Mouse (Mus musculus): ENCODE measurements around the gene Slc26a9. TPM values are rescaled to one million over a fixed set of nuclear protein-coding genes. Genes with fewer than 3 reads are reported as not detected.
"Not testable (repeated sequence)": the region's sequence is repeated elsewhere in the genome, so short reads cannot be mapped to it uniquely, and the experiment has no call there.

Slc26a9 gene
- polyA plus RNA-seq, 1 experiment from 2014 or later = 0.62 TPM

DNA sequence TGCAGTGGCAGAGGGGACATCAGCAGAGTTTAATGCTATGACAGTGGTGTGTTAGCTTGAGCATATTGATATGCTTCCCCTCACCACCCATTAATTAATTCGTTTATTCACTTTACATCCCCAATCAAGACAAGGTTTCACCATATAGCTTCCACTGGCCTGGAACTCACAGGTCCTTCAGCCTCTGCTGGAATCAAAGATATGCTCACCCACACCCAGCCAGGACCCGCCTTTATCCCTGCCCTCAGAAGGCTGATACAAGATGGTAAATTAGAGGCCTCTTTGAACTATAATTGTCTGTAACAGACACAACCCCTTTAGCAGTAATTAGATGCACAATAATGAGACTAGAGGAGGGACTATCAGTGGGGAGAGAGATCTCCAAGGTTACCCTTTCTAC lies 65.8 kb downstream of the Slc26a9 start:
- H3K36me3 ChIP-seq (ENCODE audit: control insufficient read depth, insufficient read depth, low read length) = no peaks in the 10 kb centered on the region
- no peak overlapping the region for H3K4me2 ChIP-seq (replicated peaks; ENCODE audit: low read depth, low read length)
- no peaks in the 10 kb centered on the region for H3K4me1 ChIP-seq (ENCODE audit: control insufficient read depth, insufficient read depth, low read length)
- WGBS = 74% methylated on average over 2 of the region's 2 CpGs
- H3K4me3 ChIP-seq (ENCODE audit: low read length) = no peak overlapping the region
- no peaks in the 10 kb centered on the region for H3K9me3 ChIP-seq (ENCODE audit: control insufficient read depth, low read length)
- H3K27me3 ChIP-seq (ENCODE audit: control insufficient read depth, insufficient read depth, low read length) = no peaks in the 10 kb centered on the region
- H3K27ac ChIP-seq (ENCODE audit: low read depth, low read length) = no peak overlapping the region
- no peak overlapping the region for H3K9ac ChIP-seq (ENCODE audit: low read depth, low read length)
- ATAC-seq (ENCODE audit: low FRiP score, low TSS enrichment) = no peak

DNA sequence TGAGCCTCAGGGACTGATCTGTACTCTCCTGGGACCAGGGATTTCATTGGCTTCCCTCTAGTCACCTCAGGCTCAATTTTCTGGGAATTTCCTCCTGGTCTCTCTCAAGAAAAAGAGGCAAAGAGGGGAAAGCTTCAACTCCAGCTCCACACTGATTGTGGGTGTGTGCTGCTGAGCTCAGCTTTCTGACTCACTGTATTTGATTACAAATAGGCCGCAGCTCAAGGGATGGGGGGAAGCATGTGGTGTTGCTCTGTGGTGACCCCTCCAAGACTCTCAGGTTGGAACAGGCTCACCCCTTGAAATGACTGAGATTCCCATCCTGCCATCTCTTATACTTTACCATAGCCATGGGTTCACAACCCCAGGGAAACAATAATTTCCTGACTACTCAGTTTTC lies 67.6 kb downstream of the Slc26a9 start:
- Histone ChIP-seq H3K9ac (ENCODE audit: low read depth, low read length) (no peak overlapping the region), H3K9me3 (ENCODE audit: control insufficient read depth, low read length) (no peaks in the 10 kb centered on the region), H3K4me1 (ENCODE audit: control insufficient read depth, insufficient read depth, low read length) (no peaks in the 10 kb centered on the region), H3K4me3 (ENCODE audit: low read length) (no peak overlapping the region), H3K27ac (ENCODE audit: low read depth, low read length) (no peak overlapping the region), H3K27me3 (ENCODE audit: control insufficient read depth, insufficient read depth, low read length) (no peaks in the 10 kb centered on the region), H3K4me2 (replicated peaks; ENCODE audit: low read depth, low read length) (no peak overlapping the region), H3K36me3 (ENCODE audit: control insufficient read depth, insufficient read depth, low read length) (no peaks in the 10 kb centered on the region)
- 71% methylated on average over 1 of the region's 1 CpGs for WGBS
- ATAC-seq (ENCODE audit: low FRiP score, low TSS enrichment) = no peak

DNA sequence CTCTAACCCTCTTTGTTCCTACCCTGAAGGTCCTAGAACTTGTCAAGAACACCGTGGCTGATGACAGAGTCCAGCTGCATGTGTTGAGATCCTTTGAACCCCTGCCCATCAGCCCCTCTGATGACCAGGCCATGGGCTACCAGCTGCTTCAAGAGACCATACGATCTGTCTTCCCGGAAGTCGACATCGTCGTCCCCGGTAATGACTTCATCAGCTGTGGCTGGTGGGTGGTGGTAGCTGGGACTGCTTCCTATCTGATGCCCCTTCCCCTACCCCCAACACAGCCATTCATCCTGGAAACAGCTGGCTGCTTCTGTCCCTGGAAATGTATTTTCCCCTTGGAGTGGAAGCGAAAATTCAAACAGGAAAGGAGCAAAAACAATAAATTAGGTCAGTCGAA lies 68.2 kb downstream of the Slc26a9 start:
- Histone ChIP-seq H3K36me3 (ENCODE audit: control insufficient read depth, insufficient read depth, low read length) (no peaks in the 10 kb centered on the region), H3K27ac (ENCODE audit: low read depth, low read length) (no peak overlapping the region), H3K4me3 (ENCODE audit: low read length) (no peak overlapping the region), H3K4me1 (ENCODE audit: control insufficient read depth, insufficient read depth, low read length) (no peaks in the 10 kb centered on the region), H3K9ac (ENCODE audit: low read depth, low read length) (no peak overlapping the region), H3K9me3 (ENCODE audit: control insufficient read depth, low read length) (no peaks in the 10 kb centered on the region), H3K4me2 (replicated peaks; ENCODE audit: low read depth, low read length) (no peak overlapping the region), H3K27me3 (ENCODE audit: control insufficient read depth, insufficient read depth, low read length) (no peaks in the 10 kb centered on the region)
- WGBS = 51% methylated on average over 9 of the region's 9 CpGs
- ATAC-seq (ENCODE audit: low FRiP score, low TSS enrichment) = no peak

DNA sequence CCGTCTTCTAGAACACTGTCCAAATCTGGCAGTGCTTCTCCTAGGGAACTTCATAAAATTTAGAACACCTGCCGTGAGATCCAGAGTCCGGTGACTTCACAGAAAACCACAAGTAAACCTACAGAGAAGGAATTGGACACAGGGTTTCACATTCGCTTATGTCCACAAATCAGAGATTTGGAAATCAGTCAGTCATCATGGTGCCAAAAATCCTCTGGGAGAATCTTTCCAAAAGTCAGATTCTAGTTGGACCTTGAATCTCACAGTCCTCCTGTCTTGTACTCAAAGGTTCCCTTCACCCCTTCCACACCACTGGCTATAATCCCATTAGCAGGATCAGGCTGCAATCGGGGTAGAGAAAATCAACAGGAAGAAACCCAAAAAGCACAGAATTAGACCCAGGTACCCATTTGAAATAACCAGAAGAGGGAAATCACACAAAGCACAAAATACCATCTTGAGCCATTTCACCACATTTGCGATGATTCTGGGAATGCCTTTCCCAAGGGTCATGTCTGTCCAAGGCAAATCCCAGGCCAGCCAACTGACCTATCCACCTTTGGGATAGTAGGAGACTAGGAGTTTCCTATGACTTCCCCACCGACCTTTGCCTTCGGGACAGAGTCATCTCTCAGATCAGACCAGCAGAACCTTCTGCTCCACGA lies 68.9 kb downstream of the Slc26a9 start:
- H3K27me3 ChIP-seq (ENCODE audit: control insufficient read depth, insufficient read depth, low read length) = no peaks in the 10 kb centered on the region
- H3K36me3 ChIP-seq (ENCODE audit: control insufficient read depth, insufficient read depth, low read length) = no peaks in the 10 kb centered on the region
- no peak overlapping the region for H3K27ac ChIP-seq (ENCODE audit: low read depth, low read length)
- no peak overlapping the region for H3K4me2 ChIP-seq (replicated peaks; ENCODE audit: low read depth, low read length)
- H3K4me1 ChIP-seq (ENCODE audit: control insufficient read depth, insufficient read depth, low read length) = no peaks in the 10 kb centered on the region
- no peak overlapping the region for H3K4me3 ChIP-seq (ENCODE audit: low read length)
- WGBS = 89% methylated on average over 9 of the region's 9 CpGs
- no peak overlapping the region for H3K9ac ChIP-seq (ENCODE audit: low read depth, low read length)
- ATAC-seq (ENCODE audit: low FRiP score, low TSS enrichment) = no peak
- no peaks in the 10 kb centered on the region for H3K9me3 ChIP-seq (ENCODE audit: control insufficient read depth, low read length)

DNA sequence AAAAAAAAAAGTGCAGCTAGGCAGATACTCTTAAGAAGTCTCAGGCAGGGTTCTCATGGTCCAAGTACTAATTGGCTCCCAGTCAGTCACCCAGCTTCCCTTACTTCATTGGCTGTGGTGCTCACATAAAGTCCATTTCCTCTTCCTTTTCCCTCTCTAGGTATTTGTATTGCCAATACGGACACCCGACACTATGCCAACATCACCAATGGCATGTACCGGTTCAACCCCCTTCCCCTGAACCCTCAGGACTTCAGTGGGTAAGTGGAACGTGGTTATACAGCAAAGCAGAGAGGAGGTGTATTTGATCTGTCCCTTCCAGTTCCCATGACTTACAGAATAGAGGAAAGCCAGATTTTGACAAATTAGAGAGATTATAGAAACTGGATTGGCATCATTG lies 69.9 kb downstream of the Slc26a9 start:
- ATAC-seq (ENCODE audit: low FRiP score, low TSS enrichment) = no peak
- Histone ChIP-seq H3K4me3 (ENCODE audit: low read length) (no peak overlapping the region), H3K36me3 (ENCODE audit: control insufficient read depth, insufficient read depth, low read length) (no peaks in the 10 kb centered on the region), H3K9ac (ENCODE audit: low read depth, low read length) (no peak overlapping the region), H3K9me3 (ENCODE audit: control insufficient read depth, low read length) (no peaks in the 10 kb centered on the region), H3K4me2 (replicated peaks; ENCODE audit: low read depth, low read length) (no peak overlapping the region), H3K27ac (ENCODE audit: low read depth, low read length) (no peak overlapping the region), H3K27me3 (ENCODE audit: control insufficient read depth, insufficient read depth, low read length) (no peaks in the 10 kb centered on the region), H3K4me1 (ENCODE audit: control insufficient read depth, insufficient read depth, low read length) (no peaks in the 10 kb centered on the region)
- 90% methylated on average over 4 of the region's 4 CpGs for WGBS

DNA sequence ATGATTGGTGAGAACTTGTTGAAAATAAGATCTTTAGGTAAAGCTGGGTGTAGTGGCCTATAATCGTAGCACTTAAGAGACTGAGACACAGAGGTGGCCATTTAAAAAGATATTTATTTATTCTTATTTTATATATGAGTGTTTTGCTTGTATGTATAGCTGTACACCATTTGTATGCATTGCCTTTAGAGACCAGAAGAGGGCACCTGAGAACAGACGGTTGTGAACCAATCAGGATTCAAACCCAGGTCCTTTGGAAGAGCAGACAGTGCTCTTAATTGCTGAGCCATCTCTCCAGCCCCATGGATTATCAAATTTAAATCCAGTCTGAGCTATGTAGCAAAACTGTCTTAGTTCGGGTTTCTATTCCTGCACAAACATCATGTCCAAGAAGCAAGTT lies 70.4 kb downstream of the Slc26a9 start:
- no peaks in the 10 kb centered on the region for H3K36me3 ChIP-seq (ENCODE audit: control insufficient read depth, insufficient read depth, low read length)
- H3K9ac ChIP-seq (ENCODE audit: low read depth, low read length) = no peak overlapping the region
- no peak overlapping the region for H3K27ac ChIP-seq (ENCODE audit: low read depth, low read length)
- no peaks in the 10 kb centered on the region for H3K4me1 ChIP-seq (ENCODE audit: control insufficient read depth, insufficient read depth, low read length)
- no peak overlapping the region for H3K4me3 ChIP-seq (ENCODE audit: low read length)
- no peak overlapping the region for H3K4me2 ChIP-seq (replicated peaks; ENCODE audit: low read depth, low read length)
- H3K9me3 ChIP-seq (ENCODE audit: control insufficient read depth, low read length) = no peaks in the 10 kb centered on the region
- ATAC-seq (ENCODE audit: low FRiP score, low TSS enrichment) = no peak
- no peaks in the 10 kb centered on the region for H3K27me3 ChIP-seq (ENCODE audit: control insufficient read depth, insufficient read depth, low read length)
- 92% methylated on average over 3 of the region's 3 CpGs for WGBS

DNA sequence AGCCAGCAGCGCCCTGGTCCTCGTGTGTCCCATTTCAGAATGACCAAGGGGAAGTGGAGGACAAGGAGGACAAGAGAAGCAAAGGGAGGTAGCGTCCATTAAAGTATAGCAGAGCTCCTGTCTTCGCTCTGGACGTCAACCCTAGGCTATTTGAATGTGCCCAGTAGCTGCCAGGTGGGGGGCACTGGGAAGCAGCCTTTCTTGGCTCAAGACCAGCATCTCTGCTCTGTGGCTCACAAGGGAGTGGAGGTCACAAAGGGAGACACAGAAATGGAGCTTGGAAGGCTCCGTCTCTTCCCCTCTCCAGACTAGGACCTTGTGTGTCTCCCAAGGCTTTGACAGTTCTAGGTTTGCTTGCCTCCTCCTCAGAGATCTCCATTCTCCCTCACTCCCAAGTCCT lies 73.1 kb downstream of the Slc26a9 start:
- WGBS = 80% methylated on average over 6 of the region's 6 CpGs
- Histone ChIP-seq H3K4me2 (replicated peaks; ENCODE audit: low read depth, low read length) (no peak overlapping the region), H3K27me3 (ENCODE audit: control insufficient read depth, insufficient read depth, low read length) (no peaks in the 10 kb centered on the region), H3K36me3 (ENCODE audit: control insufficient read depth, insufficient read depth, low read length) (no peaks in the 10 kb centered on the region), H3K4me1 (ENCODE audit: control insufficient read depth, insufficient read depth, low read length) (no peaks in the 10 kb centered on the region), H3K9ac (ENCODE audit: low read depth, low read length) (no peak overlapping the region), H3K4me3 (ENCODE audit: low read length) (no peak overlapping the region), H3K9me3 (ENCODE audit: control insufficient read depth, low read length) (no peaks in the 10 kb centered on the region), H3K27ac (ENCODE audit: low read depth, low read length) (no peak overlapping the region)
- ATAC-seq (ENCODE audit: low FRiP score, low TSS enrichment) = no peak

DNA sequence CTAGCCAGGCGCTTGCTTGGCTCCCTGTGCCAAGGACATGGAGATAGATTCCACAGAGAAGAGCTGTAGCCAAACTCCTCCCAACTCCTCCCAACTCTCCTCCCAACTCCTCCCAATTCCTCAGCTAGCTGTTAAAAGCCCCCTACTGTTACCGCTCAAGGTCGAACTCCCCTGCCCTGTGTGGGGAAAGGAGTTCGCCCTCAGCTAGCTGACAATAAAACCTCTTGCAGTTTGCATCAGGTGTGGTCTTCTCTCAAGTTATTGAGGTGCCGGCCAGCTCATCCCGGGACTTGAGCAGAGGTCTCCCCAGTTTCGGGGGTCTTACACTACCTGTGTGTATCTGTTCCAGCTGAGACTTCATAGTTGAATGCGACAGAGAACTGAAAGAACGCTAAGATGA lies 76.5 kb downstream of the Slc26a9 start:
- H3K9me3 ChIP-seq (ENCODE audit: control insufficient read depth, low read length); H3K4me1 ChIP-seq (ENCODE audit: control insufficient read depth, insufficient read depth, low read length); ATAC-seq (ENCODE audit: low FRiP score, low TSS enrichment); H3K27ac ChIP-seq (ENCODE audit: low read depth, low read length); H3K4me2 ChIP-seq (replicated peaks; ENCODE audit: low read depth, low read length); H3K4me3 ChIP-seq (ENCODE audit: low read length); H3K36me3 ChIP-seq (ENCODE audit: control insufficient read depth, insufficient read depth, low read length); H3K27me3 ChIP-seq (ENCODE audit: control insufficient read depth, insufficient read depth, low read length); H3K9ac ChIP-seq (ENCODE audit: low read depth, low read length): not testable (repeated sequence)
- WGBS = 79% methylated on average over 8 of the region's 9 CpGs

DNA sequence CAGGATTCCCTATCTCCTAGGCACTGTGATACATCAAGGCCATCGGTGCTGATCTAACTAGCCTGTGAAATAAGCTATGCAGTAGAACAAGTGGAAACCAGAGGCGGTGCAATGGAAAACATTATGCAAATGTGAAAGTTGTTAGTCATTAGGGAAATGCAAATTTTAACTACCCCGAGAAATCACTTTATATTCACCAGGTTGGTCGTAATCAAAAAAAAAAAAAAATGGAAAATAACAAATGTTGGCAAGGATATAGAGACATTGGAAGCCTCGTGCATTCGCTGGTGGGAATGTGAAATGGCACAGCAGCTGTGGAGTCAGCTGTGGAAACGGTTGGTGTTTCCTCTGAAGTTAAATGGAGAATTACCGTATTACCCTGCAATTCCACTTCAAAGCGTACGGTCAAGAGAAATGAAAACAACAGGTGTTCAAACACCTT lies 77.1 kb downstream of the Slc26a9 start:
- no peak for ATAC-seq (ENCODE audit: low FRiP score, low TSS enrichment)
- Histone ChIP-seq H3K36me3 (ENCODE audit: control insufficient read depth, insufficient read depth, low read length) (no peaks in the 10 kb centered on the region), H3K9ac (ENCODE audit: low read depth, low read length) (no peak overlapping the region), H3K4me1 (ENCODE audit: control insufficient read depth, insufficient read depth, low read length) (no peaks in the 10 kb centered on the region), H3K27me3 (ENCODE audit: control insufficient read depth, insufficient read depth, low read length) (no peaks in the 10 kb centered on the region), H3K4me2 (replicated peaks; ENCODE audit: low read depth, low read length) (no peak overlapping the region), H3K9me3 (ENCODE audit: control insufficient read depth, low read length) (no peaks in the 10 kb centered on the region), H3K4me3 (ENCODE audit: low read length) (no peak overlapping the region), H3K27ac (ENCODE audit: low read depth, low read length) (no peak overlapping the region)
- WGBS = 77% methylated on average over 10 of the region's 10 CpGs
